Mouse (Mus musculus) forebrain, embryonic 16.5 days (tissue): ENCODE results near the gene Mtss1l. TPM values are rescaled to one million over a fixed set of nuclear protein-coding genes. Genes with fewer than 3 reads are reported as not detected.

Experiments
- polyA plus RNA-seq: library from polyadenylated mRNA; unstranded; fragments of >200 nt; fragmentation: Nextera tagmentation; extraction: Ambion mirVana; gene quantifications from 2 replicates; pipeline ENCODE4 v1.2.1, GENCODE M21; 2015

The Mtss1l gene
- polyA plus RNA-seq, 1 experiment from 2014 or later = 24.6 TPM

Other genes starting within 250 kb of the Mtss1l start
- gene Vac14, start 102.9 kb upstream of the Mtss1l start, polyA plus RNA-seq = 28.0 and 28.1 TPM in 2 replicates
- gene Il34, start 84.4 kb downstream of the Mtss1l start, polyA plus RNA-seq = 5.4 and 5.7 TPM in 2 replicates
- 65.0 and 69.3 TPM in 2 replicates for gene Cog4, start 125.1 kb downstream of the Mtss1l start, polyA plus RNA-seq
- 124 and 136 TPM in 2 replicates for gene Sf3b3, start 125.3 kb downstream of the Mtss1l start, polyA plus RNA-seq
- gene Fuk, start 181.0 kb downstream of the Mtss1l start, polyA plus RNA-seq = 8.2 and 8.4 TPM in 2 replicates
- gene St3gal2, start 198.4 kb downstream of the Mtss1l start, polyA plus RNA-seq = 24.7 and 25.2 TPM in 2 replicates